Mouse (Mus musculus) inflammation-experienced regulatory T-cells, adult 6 months (primary cell): ENCODE results near the gene Olfr103. TPM values are rescaled to one million over a fixed set of nuclear protein-coding genes. Genes with fewer than 3 reads are reported as not detected.

Experiments used
- ATAC-seq: one replicate; pipeline ENCODE4 v1.8.0; 2017
- polyA plus RNA-seq, 3 experiments: library from polyadenylated mRNA; unstranded; fragments of 100-300 nt; shearing (Covaris generic); gene quantifications; one replicate each; pipeline ENCODE4 v1.2.1; 2017

The Olfr103 gene
- polyA plus RNA-seq, result not detected

GRCm38 (mm10) chr17:37339598-37339997 lies at the start of gene Olfr103:
TSS of gene Olfr103 (minus strand) at chr17:37339698.
- no peak for ATAC-seq

GRCm38 (mm10) chr17:37378733-37379132 lies 39.2 kb upstream of the Olfr103 start, which contains the start of gene Olfr105-ps:
TSS of gene Olfr105-ps (plus strand) at chr17:37379033.
- ATAC-seq, result no peak

GRCm38 (mm10) chr17:37359282-37359681 lies 19.8 kb upstream of the Olfr103 start, which contains the start of gene Olfr104-ps:
TSS of gene Olfr104-ps (plus strand) at chr17:37359582.
- no peak for ATAC-seq

GRCm38 (mm10) chr17:37316954-37317353 lies 22.5 kb downstream of the Olfr103 start, which contains the start of gene Olfr102:
TSS of gene Olfr102 (minus strand) at chr17:37317054.
- ATAC-seq, result no peak

GRCm38 (mm10) chr17:37310146-37310699 lies 29.3 kb downstream of the Olfr103 start:
- no peak for ATAC-seq

GRCm38 (mm10) chr17:37308483-37308882 lies 31.0 kb downstream of the Olfr103 start:
- ATAC-seq, result no peak

- no peak for ATAC-seq
Measured at GRCm38 (mm10) chr17:37304213-37304612, 35.3 kb downstream of the Olfr103 start, which contains the start of gene Olfr101. TSS of gene Olfr101 (minus strand) at chr17:37304313.

Other genes starting within 250 kb of the Olfr103 start
- gene Olfr91, start 241.4 kb downstream of the Olfr103 start, polyA plus RNA-seq, result under 1 TPM in 1 of 3 experiments, not detected in 2; 0.15 TPM
- gene Olfr92, start 219.6 kb downstream of the Olfr103 start, polyA plus RNA-seq, result not detected
- not detected for gene Olfr93, start 178.2 kb downstream of the Olfr103 start, polyA plus RNA-seq
- 1 to 10 TPM in 1 of 3 experiments, under 1 TPM in 1, not detected in 1; 0.62 to 1.6 TPM for gene Ubd, start 145.8 kb downstream of the Olfr103 start, polyA plus RNA-seq
- gene Olfr94, start 138.7 kb downstream of the Olfr103 start, polyA plus RNA-seq, result not detected
- not detected for gene Olfr95, start 126.6 kb downstream of the Olfr103 start, polyA plus RNA-seq
- not detected for gene Olfr96, start 119.6 kb downstream of the Olfr103 start, polyA plus RNA-seq
- gene Olfr97, start 102.4 kb downstream of the Olfr103 start, polyA plus RNA-seq, result not detected
- 1 to 10 TPM in 1 of 3 experiments, under 1 TPM in 2; 0.78 to 5.2 (median 0.99) TPM for gene Olfr98, start 75.9 kb downstream of the Olfr103 start, polyA plus RNA-seq
- gene H2-M3, start 69.5 kb downstream of the Olfr103 start, polyA plus RNA-seq, result 100 to 1,000 TPM; 125 to 156 (median 125) TPM
- 1 to 10 TPM; 2.7 to 7.2 (median 5.0) TPM for gene Olfr99, start 56.2 kb downstream of the Olfr103 start, polyA plus RNA-seq
- under 1 TPM in 2 of 3 experiments, not detected in 1; 0.13 to 0.45 TPM for gene Olfr101, start 35.4 kb downstream of the Olfr103 start, polyA plus RNA-seq
- under 1 TPM in 2 of 3 experiments, not detected in 1; 0.13 to 0.20 TPM for gene Olfr102, start 22.6 kb downstream of the Olfr103 start, polyA plus RNA-seq
- not detected for gene Olfr104-ps, start 19.9 kb upstream of the Olfr103 start, polyA plus RNA-seq
- not detected for gene Olfr105-ps, start 39.3 kb upstream of the Olfr103 start, polyA plus RNA-seq
- gene Olfr106-ps, start 50.7 kb upstream of the Olfr103 start, polyA plus RNA-seq, result not detected
- gene Olfr107, start 59.5 kb upstream of the Olfr103 start, polyA plus RNA-seq, result under 1 TPM in 1 of 3 experiments, not detected in 2; 0.17 TPM
- not detected for gene Olfr108, start 105.8 kb upstream of the Olfr103 start, polyA plus RNA-seq
- not detected for gene Olfr109, start 119.2 kb upstream of the Olfr103 start, polyA plus RNA-seq
- under 1 TPM in 2 of 3 experiments, not detected in 1; 0.38 to 0.47 TPM for gene H2-M2, start 143.9 kb upstream of the Olfr103 start, polyA plus RNA-seq
- gene Olfr110, start 152.8 kb upstream of the Olfr103 start, polyA plus RNA-seq, result not detected
- gene Olfr111, start 168.3 kb upstream of the Olfr103 start, polyA plus RNA-seq, result not detected
- gene Olfr112, start 229.8 kb upstream of the Olfr103 start, polyA plus RNA-seq, result not detected
- gene Olfr113, start 238.0 kb upstream of the Olfr103 start, polyA plus RNA-seq, result not detected